Mouse (Mus musculus): ENCODE data around the gene Frs2.
"Not testable (repeated sequence)": the region's sequence is repeated elsewhere in the genome, so short reads cannot be mapped to it uniquely, and the experiment has no call there.

Frs2 gene

DNA sequence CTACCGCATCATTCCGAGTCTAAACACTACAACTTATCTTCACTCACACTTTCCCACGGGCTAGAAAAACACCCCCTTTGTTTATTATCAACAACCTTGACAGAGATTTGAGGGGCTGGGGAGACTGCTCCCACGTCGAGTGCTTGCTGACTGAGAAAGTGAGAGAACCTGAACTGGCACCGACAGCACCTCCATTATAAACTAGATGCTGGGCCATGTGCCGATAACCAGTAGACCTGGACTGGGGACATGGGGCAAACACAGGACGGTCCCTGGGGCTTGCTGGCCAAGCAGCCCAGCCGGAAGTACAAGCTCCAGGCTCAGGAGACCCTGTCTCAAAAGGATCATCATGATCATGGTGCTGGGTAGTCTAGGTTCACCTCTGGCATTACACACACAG lies 1.9 kb downstream of the Frs2 start:
- DNase-seq: no peak

DNA sequence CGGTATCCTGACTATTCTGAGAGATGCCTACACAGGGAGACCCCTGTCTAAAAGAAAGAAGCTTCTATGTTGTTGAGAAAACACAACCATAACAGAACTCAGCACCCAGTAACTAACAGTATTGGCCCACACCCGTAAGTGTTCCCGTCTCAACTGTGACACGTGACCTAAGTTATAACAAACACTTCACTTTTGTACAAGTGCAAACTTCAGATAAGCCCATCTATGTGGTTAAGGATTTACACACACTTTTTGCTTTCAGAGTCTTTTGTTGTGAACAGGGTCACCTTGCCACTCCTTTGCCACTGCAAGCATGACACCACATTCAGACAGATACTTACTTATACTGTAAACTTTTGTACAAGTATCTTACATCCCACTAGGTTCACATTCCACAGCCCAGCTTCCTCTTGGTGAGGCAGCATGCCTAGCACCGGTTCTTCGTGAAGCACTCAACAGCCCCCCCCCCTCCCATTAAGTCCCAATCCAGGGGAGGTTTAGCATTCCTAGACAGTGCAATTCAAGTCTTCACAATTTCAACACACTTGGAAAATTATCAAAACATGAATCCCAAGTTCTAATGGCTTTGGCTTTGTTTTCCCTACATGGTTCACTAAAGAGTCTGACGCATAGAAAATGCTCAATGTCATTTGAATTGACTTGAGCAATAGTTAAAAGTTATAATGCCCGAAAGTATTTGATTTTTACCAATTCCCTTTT lies 2.6 kb downstream of the Frs2 start:
- DNase-seq: no peak

DNA sequence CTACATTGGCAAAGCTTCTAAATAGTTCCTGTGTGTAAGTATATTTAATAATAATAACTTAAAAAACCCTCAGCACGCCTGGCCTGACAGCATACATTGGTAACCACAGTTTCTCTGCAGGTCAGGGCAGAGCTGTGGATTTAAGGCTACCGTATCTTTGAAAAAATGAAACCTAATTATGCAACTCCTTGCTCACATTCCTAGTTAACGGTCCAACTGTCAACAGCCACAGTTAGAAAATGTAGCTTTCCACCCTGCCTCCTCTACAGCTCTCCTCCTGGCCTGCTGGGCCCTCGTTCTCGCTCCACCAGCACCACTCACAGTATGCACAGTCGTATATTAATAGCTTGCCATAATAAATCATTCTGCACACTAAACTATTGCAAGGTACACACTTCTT lies 3.7 kb downstream of the Frs2 start:
- DNase-seq: no peak

DNA sequence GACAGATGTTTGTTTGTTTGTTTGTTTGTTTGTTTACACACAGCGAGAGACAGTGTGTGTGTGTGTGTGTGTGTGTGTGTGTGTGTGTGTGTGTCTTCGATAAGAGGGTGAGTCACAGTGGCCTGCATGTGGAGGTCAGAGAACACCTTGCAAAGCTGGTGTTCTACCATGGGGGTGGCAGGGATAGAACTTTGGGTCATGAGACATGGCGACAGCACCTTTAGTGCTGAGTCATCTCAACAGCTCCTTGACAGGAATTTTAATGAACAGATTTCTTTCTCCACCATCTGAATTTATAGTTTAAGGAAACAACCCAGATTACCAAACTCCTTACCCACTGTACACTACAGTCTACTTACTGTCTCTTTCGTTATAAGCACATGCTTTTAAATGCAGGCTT lies 4.3 kb downstream of the Frs2 start:
- no peak for DNase-seq

DNA sequence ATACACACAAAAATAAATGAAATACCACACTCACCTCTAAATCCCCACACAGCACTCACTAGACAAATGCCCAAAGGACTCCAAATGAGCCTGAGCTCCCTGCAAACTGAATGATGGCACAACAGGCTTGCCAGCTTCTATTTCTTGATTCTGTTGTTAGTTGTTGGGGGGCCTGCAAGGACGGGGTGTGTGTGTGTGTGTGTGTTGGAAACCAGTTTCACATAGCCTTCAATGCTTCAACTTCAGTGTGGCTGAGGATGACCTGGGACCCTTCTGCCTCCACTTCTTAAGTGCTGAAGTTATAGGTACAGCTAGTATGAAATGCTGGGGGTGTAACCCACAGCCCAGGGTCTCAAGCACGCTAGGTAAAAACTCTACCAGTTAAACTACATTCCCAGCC lies 5.0 kb downstream of the Frs2 start:
- no peak for DNase-seq

DNA sequence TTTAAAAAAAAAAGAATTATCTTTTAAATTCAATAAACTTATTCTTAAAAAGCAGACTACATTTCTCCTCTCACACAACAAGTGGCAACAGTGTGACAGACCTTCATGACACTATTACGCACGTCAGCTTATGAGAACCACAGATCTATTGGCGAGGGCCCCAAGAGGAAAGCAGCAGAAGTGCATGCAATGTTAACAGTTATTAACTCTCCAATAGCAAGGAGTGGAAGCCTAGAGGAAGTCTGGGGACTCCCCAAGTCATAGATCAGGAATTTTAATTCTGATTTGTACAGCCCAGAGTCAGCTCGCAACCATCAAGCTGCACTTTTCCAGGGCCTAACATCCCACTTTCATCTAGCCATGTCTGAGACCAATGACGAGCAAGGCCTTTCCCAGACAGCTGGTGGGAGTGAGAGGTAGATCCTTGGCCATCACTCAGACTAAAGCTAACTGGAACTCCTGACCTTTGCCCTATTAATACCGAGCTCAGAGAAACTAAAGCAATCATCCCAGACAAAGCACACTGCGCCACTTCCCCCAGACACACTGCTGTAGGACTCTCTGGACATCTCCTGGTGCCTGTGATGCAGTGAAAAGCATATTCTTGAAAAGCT lies 6.3 kb downstream of the Frs2 start:
- DNase-seq: no peak

DNA sequence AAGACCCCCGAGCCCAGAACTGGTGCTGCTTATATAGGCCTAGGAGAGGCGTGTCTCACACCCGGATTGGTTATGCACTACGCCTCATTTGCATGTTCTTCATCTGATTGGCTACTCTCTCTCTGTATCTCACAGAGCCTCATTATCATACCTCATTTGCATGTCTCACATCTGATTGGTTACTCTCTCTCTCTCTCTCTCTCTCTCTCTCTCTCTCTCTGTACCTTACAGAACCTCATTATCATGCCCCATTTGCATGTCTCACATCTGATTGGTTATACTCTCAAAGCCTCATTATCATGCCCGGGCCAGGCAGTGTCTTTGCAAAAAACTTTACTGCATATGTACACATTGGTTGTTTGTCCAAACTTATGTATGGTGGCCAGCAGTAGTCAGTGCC lies 16.8 kb downstream of the Frs2 start:
- DNase-seq: not testable (repeated sequence)

DNA sequence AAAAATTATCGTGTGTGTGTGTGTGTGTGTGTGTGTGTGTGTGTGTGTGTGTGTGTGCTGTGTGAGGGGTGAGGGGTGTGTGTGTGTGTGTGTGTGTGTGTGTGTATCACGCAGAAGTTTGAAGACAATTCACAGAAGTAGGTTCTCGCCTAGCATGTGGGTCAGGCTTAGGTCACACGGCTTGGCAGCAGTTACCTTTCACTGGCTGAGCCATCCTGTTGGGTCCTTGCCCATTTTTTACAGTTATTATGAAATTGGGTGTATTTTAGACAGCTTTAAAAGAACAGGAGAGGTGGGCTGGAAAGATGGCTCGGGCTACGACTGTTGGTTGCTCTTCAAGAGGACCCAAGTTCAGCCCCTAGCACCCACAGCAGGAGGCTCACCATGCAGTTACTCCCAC lies 18.3 kb downstream of the Frs2 start:
- DNase-seq: peak; percentile 35 to 37

DNA sequence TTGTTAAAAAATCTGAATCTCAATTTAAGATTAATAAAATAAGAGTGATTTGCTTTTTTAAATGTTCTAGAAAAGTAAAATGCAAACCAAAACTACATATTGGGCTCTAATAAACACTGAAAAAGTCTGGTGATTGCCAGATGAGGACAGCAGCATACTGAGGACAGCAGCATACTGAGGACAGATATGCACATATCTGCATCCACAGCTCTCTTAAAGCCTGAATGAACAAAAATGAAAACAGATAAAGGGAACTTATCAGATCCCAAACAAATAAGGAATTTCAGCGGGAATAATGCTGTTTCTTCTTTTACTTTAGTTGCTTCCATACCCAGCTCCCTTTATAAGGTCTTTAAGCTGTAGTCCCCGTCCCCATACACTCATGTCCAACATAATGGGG lies 19.6 kb downstream of the Frs2 start:
- DNase-seq: no peak

DNA sequence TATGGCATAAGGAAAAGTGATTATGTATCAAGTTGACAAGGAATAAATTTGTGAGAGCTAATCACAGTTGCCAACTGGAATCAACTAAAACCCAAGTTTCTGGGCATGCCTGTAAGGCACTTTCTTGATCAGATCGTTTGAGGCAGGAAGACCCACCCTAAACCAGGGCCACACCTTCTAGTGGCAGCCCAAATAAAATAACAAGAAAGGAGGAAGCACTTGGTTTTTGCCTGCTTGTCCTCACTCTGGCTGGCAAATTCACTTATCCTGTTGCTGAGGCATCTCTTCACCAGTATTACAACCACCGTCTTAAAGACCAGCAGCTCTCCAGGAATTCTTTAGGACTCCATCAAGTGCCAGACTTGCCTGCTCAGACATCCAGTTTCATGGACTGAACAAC lies 20.9 kb downstream of the Frs2 start:
- no peak for DNase-seq

DNA sequence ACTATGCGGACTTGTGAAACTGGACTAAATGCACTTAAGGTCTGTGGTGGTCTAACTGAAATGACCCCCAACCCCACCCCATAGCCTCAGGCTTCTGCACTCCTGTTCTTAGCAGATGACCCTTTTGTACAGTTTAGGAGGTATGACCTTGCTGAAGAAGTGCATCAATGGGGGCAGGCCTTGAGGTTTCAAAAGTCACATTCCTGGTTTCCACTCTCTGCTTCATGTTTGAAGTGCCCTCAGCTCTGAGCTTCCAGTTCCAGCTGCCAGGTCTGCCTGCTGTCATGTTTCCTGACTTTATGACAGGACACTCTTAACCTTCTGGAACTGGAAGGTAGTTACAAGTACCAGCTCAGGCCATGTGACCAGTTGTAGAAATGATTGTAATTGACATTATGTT lies 21.6 kb downstream of the Frs2 start:
- DNase-seq: no peak

DNA sequence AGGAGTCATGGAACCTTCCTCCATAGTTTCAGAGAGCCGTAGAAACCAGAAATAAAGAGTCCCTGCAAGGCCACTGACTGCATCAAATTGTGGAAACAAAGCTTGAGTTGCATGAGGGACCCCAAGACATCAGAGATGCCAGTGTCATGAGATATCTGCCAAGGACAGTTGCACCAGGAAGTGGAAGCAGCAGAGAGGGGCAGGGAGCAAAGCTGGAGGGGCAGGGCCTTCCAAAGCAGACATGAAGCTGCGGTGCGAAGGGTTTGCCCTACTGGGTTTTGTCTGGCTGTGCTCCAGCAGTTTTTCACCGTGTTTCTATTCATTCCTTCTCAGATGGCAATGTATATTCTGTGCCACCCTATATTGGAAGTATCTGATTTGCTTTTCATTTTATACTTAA lies 22.1 kb downstream of the Frs2 start:
- no peak for DNase-seq

DNA sequence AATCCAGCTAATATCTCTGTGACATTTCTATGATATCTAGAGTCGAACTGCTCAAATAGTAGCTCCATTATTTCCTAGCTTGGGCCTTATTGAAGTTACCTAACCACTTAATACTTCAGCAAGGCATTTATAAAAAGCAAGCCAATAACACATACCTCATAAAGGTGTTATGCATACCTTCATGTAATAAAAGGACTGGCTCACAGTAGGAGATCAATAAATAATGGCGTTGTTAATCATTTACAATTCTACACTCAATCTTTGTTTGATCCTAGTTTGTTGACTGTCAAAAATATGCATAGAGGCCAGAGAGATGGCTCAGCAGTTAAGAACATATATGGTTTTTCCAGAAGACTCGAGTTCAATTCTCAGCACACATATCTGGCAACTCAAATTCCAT lies 26.9 kb downstream of the Frs2 start:
- DNase-seq: no peak

DNA sequence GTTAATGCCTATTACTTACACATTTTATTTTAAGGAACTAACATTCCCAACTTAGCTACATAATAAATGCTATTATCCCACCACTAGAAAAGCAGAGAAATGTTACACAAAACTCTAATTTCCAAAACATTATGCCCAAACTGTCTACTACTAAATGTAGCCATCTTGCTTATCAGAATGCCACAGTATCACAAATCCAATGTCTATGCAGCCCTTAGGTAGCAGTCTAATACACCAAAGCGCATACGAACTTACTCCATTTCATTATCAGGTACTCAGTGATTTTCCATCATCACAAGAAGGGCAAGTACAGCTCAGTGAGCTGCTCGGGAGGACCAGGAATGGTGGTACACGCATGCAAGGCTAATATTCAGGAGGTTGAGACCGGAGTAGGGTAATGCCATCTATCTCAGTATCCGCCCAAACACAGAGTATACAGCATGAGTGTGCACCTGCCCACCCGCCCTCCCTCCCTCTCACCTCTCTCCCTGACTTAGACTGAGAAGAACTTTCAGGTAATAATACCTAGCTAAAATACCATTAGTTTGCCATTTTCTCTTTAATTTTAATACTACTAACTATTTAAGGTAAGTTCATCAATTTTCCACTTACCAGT lies 28.2 kb downstream of the Frs2 start:
- DNase-seq: no peak

DNA sequence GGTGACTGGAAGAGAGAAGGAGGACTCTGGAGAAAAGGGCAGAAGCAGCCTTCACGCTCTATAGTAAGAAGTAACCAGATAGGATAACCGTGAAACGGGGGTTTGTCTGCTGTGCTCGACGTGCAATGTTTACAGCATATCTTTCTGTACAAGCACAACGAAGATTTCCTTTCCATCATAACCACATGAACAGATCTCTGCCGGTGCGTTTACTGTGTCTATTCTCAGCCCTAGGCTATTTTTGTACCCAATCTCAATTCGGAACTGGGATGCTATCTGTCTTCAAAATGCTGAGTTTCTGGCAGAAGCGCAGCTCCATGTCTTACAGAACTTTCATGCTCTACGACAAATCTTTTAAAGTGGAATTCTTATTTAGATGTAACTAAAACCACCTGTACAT lies 28.8 kb downstream of the Frs2 start:
- DNase-seq: no peak

DNA sequence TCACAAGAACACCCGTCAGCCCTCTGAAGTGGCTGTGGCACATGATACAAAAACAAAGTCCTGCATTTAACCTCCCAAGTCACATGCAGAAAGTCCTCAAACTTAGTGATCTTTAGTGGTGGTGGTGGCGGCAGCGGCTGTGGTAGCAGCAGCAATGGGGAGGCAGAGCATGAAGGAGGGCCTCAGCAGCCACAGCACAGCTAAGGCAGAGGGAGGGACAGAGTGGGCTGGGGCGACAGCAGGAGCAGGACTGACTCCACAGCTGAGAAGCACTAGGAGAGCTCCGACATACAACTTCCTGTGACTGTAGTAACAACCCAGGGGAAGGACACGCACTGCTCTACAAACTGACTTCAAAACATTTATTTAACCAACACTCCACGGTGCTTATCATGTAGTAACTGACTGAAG lies 29.9 kb downstream of the Frs2 start:
- no peak for DNase-seq

DNA sequence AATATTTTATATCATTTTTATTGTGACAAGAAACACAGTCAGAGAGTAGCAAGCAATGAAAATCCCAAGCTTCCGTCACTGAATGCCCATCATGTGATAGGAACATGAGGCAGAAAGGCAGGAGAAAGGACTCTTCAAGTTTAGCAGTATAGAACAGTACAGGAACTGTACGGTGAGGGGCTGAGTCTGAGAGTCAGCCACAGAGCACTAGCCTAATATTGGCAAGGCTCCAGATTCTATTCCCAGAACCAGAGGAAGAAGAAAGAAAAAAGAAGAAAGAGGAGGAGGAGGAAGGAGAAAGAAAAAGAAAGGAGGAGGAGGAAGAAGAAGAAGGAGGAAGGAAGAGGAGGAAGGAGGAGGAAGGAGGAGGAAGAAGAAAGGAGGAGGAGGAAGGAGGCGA lies 32.7 kb downstream of the Frs2 start:
- DNase-seq: no peak

DNA sequence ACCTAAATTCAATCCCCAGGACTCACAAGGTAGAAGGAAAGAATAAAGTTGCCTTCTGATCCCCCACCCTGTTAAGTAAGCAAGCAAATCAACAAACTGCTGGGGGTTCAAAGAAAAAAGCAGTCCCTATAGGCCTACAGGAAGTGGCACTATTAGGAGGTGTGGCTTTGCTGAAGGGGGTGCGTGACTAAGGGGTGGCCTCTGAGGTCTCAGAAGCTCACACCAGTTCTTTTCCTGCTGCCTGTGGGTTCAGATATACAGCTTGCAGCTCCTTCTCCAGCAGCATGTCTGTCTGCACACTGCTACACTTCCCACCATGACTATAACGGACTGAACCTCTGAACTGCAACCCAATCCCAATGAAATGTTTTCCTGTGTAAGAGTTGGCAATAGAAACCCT lies 35.8 kb downstream of the Frs2 start:
- DNase-seq: no peak

DNA sequence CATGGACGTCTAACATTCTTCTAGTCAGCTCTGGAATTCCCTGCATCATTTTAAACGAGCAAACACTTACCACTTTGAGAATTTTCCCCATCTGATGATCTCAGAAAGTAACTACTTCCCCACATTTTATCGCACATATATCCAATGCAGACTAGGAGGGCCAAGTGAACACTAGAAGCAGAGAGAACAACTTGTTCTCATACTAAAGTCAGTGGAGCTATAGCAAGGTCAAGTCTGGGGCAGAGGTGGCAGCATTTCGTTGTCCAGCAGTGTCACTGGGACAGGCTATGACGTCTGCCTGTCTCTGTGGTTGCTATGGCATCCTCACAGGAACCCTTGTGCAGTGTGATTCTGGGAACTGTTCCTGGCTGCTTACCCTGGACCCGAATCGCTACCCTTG lies 36.9 kb downstream of the Frs2 start:
- DNase-seq: no peak

DNA sequence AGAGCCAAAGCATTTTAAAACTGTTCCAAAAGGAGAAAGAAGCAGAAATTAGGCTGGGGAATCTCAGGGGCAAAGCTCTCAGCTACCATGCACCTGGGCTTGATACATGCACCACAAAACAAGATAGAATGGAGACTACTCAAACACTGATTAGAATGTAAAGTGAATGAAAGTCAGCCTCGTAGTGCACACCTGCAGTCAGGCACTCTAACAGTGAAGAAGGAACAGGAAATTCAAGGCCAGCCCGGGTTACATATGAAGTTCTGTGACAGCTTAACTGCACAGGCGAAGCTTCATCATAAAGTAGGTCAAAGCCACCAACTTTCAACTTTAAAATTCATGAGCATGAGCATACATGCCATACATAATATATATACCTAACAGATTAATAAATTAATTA lies 38.1 kb downstream of the Frs2 start:
- no peak for DNase-seq

DNA sequence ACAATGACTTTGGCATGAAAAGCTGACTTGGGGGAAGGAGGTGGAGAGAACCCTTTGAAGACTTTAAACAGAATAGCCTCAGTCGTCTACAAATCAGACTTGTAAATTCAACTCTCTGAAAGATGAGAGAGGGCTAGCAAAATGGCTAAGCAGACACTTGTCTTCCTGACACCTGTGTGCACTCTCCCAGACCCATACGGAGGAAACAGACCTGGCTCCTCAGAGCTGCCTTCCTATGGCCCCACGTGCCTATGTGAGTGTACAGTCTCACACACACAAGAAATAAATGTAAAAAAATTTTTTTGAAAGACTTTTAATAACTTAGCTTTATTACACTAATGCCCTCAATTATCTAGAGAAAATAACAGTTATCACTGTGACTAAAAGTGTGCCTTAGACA lies 41.6 kb downstream of the Frs2 start:
- DNase-seq: no peak

DNA sequence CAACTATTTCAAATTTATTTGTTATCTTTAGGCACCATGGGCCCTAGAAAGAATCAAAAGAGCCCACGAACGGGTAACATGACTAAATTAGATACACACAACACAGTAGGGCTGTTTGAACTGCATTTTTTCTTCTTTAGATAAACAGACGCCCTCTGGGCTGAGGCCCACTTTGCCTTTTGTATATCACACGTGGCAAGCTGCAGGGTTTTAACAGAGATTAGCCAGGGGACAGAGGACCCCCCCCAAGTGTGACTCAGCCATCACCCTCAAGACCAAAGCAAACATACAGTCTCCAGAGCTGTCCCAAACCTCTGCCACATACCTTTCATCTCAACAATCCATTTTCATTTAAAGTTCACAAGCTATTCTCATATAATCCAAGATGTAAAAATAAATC lies 42.1 kb downstream of the Frs2 start:
- DNase-seq: no peak

DNA sequence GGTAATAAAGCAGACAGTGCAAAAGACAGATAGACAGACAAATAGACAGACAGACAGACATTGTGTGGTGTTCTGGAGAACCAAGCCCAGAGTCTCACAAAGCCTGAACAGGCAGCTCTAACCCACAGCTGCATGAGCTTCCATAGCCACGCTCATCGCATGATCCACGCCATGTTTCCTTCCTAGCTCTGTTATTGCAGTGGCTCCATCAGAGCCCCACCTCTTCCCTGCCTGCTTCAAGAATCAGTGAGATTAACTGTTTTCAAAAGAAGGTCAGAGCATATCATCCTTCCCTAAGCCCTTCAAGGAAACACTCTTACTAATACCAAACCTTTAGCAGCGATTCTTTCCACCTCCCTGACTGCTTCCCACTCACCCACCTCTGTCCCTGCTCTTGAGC lies 43.3 kb downstream of the Frs2 start:
- DNase-seq: no peak

DNA sequence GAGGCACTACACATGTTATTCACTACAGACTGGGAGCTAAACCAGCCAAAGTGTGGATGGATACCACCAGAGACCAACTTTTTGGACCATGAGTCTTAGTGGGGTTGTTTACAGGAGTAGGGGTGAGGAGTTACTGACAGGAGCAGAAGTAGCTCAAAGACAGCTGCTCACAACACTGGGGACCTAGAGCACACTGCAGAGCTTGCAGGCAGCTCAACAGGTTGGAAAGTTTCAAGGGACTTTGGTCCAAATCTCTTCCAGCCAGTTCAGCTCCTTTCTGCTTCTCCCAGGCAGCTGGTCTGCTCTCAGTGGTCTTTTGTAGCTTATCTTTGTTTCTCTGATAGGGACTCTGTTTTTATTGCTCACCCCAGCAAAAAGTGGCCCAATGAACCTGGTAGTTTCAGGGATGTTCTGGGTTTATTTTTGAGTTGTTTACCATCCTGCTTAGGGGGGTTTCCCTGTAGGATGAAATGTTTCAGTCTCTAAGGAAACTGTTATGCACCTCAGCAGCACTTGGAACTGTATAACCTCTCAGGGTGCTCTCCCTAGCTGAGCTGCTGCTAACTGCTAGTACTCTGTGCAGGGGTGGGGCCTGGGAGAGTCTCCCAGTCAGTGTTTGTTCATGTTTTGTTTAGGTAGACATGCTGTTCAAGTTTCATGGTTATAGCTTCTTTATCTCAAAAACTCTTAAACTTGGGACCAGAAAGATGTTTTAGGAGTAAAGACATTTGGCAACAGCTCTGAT lies 44.3 kb downstream of the Frs2 start:
- no peak for DNase-seq

All from cerebellum, postnatal 36 days (tissue).